Mouse (Mus musculus) limb, embryonic 15.5 days (tissue): ENCODE measurements around the gene Mkln1. TPM values are rescaled to one million over a fixed set of nuclear protein-coding genes. Genes with fewer than 3 reads are reported as not detected.

Source experiments
- ATAC-seq: fragments of 200-750 bp; cut with Nextera tagmentation; 2 replicates; pipeline ENCODE4 v1.8.0; 2017; ENCODE audit warnings: low read depth, moderate TSS enrichment; ENCODE audit not compliant: insufficient number of reproducible peaks, low FRiP score, low TSS enrichment
- H3K27ac ChIP-seq: fragments of 300-500 bp; sonication (generic); 2 replicates; pipeline ENCODE4 v1.5.1; 2015; ENCODE audit warnings: moderate library complexity, mild to moderate bottlenecking, inconsistent platforms
- H3K27me3 ChIP-seq: fragments of 300-500 bp; sonication (generic); 2 replicates; pipeline ENCODE4 v1.6.1; 2015; ENCODE audit warnings: inconsistent platforms
- H3K36me3 ChIP-seq: fragments of 300-500 bp; sonication (generic); 2 replicates; pipeline ENCODE4 v1.6.1; 2015; ENCODE audit warnings: inconsistent platforms
- H3K4me1 ChIP-seq: fragments of 300-500 bp; sonication (generic); 2 replicates; pipeline ENCODE4 v1.6.1; 2015; ENCODE audit warnings: inconsistent platforms
- H3K4me2 ChIP-seq: fragments of 300-500 bp; sonication (generic); 2 replicates; pipeline ENCODE4 v1.6.1; 2015; ENCODE audit warnings: mild to moderate bottlenecking, inconsistent platforms
- H3K4me3 ChIP-seq: fragments of 300-500 bp; sonication (generic); 2 replicates; pipeline ENCODE4 v1.5.1; 2015; ENCODE audit warnings: mild to moderate bottlenecking, inconsistent platforms
- H3K9ac ChIP-seq: fragments of 300-500 bp; sonication (generic); 2 replicates; pipeline ENCODE4 v1.6.1; 2015; ENCODE audit warnings: inconsistent platforms
- H3K9me3 ChIP-seq: fragments of 300-500 bp; sonication (generic); 2 replicates; pipeline ENCODE4 v1.6.1; 2016; ENCODE audit warnings: inconsistent platforms
- WGBS: fragments of 180-500 bp; shearing (Covaris S2); methylation state at CpG from one replicate; pipeline ENCODE4 v1.1.7; 2015; 5-methylcytosine and 5-hydroxymethylcytosine counted together
- polyA plus RNA-seq: library from polyadenylated mRNA; unstranded; fragments of >200 nt; fragmentation: Nextera tagmentation; extraction: Ambion mirVana; gene quantifications from 2 replicates; pipeline ENCODE4 v1.2.1, GENCODE M21; 2015

Mkln1 gene
- polyA plus RNA-seq, 1 experiment from 2014 or later: 160 TPM

DNA sequence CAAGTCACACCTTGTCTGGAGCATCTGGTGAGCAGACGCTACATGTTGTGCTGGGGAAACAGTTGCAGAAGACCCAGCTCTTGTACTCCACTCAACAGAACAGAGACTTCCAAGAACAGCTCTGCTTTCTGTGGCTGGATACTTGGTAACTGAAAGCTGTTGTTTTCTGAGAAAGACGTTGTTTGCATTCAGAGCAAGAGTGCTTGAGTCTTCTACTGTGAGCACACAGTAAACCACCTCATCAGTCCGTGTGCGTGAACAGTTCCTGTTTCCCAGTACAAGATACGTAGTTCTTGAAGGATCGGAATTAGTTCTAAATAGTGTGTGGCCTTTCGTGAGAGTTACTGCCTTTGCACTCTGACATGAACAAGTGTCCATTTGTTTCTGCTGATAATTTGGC lies 91.4 kb downstream of the Mkln1 start:
- 90% methylated on average over 7 of the region's 7 CpGs for WGBS
- no peak overlapping the region for H3K9ac ChIP-seq
- H3K9me3 ChIP-seq: no peaks in the 10 kb centered on the region
- H3K4me2 ChIP-seq: no peak overlapping the region
- H3K4me1 ChIP-seq: no peaks in the 10 kb centered on the region
- peaks cover 37% of the 10 kb centered on the region; the same call in 1 of the 2 replicates for H3K36me3 ChIP-seq
- no peak for ATAC-seq
- no peak overlapping the region for H3K27ac ChIP-seq
- H3K27me3 ChIP-seq: no peaks in the 10 kb centered on the region
- H3K4me3 ChIP-seq: no peak overlapping the region

DNA sequence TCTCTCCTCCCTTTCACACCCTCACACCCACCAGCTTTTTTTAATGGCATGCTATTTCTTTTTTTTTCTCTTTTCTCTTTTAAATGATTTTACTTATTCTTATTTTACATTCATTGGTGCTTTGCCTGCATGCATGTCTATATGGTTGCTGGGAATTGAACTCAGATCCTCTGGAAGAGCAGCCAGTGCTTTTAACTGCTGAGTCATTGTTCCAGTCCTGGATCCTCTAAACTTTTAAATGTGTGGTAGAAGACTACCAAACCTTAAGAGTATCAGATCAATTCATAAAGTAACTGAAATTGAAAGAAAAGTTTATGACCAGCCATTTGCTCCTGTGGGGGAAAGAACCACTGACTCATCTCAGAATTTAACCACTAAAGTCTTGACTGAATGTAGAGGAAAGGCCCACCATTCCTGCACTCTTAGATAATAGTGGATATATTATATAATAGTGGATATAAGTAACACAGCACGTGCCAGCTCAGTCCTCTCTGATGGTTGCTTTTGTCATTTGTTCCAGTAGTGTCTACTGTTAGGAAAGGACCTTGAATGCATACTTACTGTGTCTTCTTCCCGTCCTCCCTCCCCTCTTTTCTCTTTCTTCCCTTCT lies 96.7 kb downstream of the Mkln1 start:
- ATAC-seq: no peak
- H3K4me2 ChIP-seq: no peak overlapping the region
- 88% methylated on average over 2 of the region's 2 CpGs for WGBS
- no peaks in the 10 kb centered on the region for H3K4me1 ChIP-seq
- no peak overlapping the region for H3K9ac ChIP-seq
- H3K27me3 ChIP-seq: no peaks in the 10 kb centered on the region
- peaks cover 34% of the 10 kb centered on the region for H3K36me3 ChIP-seq
- no peaks in the 10 kb centered on the region for H3K9me3 ChIP-seq
- H3K4me3 ChIP-seq: no peak overlapping the region
- H3K27ac ChIP-seq: no peak overlapping the region

DNA sequence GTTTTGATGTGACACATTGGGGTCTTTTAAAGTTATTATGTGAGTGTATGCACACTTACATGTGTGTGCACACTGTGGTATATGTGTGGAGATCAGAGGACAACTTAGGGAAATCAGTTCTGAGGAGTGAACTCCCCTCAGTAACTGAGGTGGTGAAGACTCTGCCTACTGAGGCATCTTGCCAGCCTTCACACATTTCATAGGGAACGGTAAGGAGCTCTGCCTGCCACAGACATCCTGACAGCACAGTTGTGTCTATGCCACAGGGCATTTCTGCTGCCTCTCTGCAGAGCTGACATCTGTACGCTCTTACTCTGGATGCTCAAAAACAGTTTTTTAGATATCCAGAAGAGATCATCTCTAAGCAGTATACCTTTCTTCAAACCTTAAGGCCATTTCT lies 97.7 kb downstream of the Mkln1 start:
- ATAC-seq: no peak
- Histone ChIP-seq H3K4me3 (no peak overlapping the region), H3K36me3 (peaks cover 26% of the 10 kb centered on the region), H3K9me3 (no peaks in the 10 kb centered on the region), H3K27me3 (no peaks in the 10 kb centered on the region), H3K27ac (no peak overlapping the region), H3K4me2 (no peak overlapping the region), H3K9ac (no peak overlapping the region), H3K4me1 (no peaks in the 10 kb centered on the region)
- WGBS: 72% methylated on average over 2 of the region's 2 CpGs

DNA sequence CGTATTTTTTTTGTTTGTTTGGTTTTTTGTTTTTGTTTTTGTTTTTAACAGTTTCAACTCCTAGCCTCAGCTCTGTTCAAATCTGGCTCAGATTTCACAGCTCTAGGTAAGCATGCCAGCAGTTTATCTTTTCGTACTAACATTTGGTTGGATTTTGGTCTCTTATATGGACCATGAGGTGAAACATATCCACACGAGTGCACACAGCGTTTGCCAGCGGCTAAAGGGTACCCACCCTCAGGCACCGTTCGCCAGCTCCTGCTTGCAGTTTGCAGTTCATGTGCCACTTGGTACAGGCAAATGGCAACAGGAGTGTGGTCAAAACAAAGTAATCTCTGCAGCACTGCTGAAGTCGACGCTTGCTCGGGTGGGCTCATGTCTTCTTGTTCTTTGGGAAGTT lies 101.3 kb downstream of the Mkln1 start:
- Histone ChIP-seq H3K4me3 (no peak overlapping the region), H3K9ac (no peak overlapping the region), H3K9me3 (no peaks in the 10 kb centered on the region), H3K27me3 (no peaks in the 10 kb centered on the region), H3K4me1 (no peaks in the 10 kb centered on the region), H3K27ac (no peak overlapping the region), H3K4me2 (no peak overlapping the region), H3K36me3 (peaks cover 41% of the 10 kb centered on the region)
- ATAC-seq: no peak
- 89% methylated on average over 10 of the region's 10 CpGs for WGBS

DNA sequence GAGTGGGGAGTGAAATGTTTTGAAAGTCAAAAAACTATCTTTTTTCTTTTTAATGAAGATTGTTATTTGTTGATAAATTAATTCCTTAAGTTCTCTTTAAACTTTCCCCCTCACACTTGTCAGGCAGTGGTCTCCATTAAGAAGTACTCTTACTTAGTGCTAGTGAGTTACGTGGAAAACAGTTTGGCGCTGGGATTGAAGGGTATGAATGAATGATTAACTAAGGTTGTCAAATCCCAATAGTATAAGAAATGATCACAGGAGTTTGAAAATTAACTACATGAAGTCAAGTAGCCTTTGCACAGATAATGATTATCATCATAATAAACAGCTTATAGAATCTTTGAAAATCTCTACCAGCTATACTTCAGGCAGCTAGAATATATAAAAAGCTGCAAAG lies 101.7 kb downstream of the Mkln1 start:
- H3K27me3 ChIP-seq: no peaks in the 10 kb centered on the region
- no peak overlapping the region for H3K9ac ChIP-seq
- H3K27ac ChIP-seq: no peak overlapping the region
- H3K9me3 ChIP-seq: no peaks in the 10 kb centered on the region
- no peak overlapping the region for H3K4me3 ChIP-seq
- H3K4me1 ChIP-seq: no peaks in the 10 kb centered on the region
- no peak overlapping the region for H3K4me2 ChIP-seq
- WGBS: 94% methylated on average over 2 of the region's 2 CpGs
- ATAC-seq: no peak
- peaks cover 41% of the 10 kb centered on the region for H3K36me3 ChIP-seq

DNA sequence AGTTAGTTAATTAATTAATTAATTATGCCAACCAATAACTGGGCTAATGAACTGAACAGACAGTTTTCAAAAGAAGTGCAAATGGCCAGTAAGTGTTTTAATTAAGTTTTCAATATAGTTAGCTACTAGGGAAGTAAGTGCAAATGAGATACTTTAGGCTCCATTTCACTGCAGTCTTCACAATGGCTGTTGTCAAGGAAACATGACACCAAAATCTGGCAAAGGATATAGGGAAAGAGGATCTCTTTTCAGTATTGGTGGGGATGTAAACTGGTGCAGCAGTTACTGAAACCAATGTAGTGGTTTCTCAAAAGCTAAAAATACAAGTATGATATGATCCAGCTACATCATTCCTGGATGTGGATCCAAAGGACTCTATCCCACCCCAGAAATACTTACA lies 102.2 kb downstream of the Mkln1 start:
- ATAC-seq: no peak
- H3K4me3 ChIP-seq: no peak overlapping the region
- no peaks in the 10 kb centered on the region for H3K9me3 ChIP-seq
- no peak overlapping the region for H3K9ac ChIP-seq
- H3K36me3 ChIP-seq: peaks cover 41% of the 10 kb centered on the region
- H3K4me1 ChIP-seq: no peaks in the 10 kb centered on the region
- no peak overlapping the region for H3K4me2 ChIP-seq
- no peak overlapping the region for H3K27ac ChIP-seq
- H3K27me3 ChIP-seq: no peaks in the 10 kb centered on the region

DNA sequence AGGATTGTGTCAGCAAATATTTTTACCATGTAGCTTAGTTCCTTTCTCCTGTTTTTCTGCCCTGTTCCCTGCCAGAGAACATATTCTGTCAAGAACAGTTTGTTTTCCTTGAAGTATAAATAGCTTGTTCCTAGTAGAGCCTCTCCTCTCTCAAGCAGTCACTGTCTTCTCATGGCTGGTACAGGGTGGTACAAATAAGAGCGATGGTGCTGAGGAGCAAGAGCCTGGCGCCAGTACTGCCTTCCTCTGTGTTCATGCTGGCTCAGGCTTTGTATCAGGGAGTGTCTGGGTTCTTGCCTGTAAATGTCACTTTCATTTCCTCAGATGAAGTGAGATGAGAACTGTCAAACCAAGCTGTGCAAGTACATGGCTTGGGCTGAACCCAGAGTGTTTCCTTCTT lies 104.1 kb downstream of the Mkln1 start:
- Histone ChIP-seq H3K36me3 (peaks cover 33% of the 10 kb centered on the region), H3K4me3 (no peak overlapping the region), H3K9ac (no peak overlapping the region), H3K27me3 (no peaks in the 10 kb centered on the region), H3K27ac (no peak overlapping the region), H3K4me1 (no peaks in the 10 kb centered on the region), H3K9me3 (no peaks in the 10 kb centered on the region), H3K4me2 (no peak overlapping the region)
- no peak for ATAC-seq
- 92% methylated on average over 2 of the region's 2 CpGs for WGBS

DNA sequence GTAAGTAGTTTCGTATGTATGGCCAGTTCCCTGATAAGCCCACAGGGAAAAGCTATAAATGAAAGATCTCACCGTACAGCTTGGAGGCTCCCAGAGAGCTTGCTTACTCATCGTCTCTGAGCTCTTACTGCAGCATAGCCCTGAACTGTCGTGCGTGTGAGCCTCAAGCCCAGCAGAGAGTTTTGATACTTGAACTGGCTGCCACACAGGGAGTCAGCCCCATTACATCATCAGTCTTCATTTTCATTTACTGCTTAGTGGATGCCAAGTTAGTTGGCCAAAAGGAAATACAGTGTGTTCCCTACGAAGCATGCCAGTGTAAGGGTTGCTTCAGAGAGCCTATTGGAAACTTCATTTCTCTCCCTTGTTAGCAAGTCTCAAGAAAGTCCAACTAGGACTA lies 115.2 kb downstream of the Mkln1 start:
- Histone ChIP-seq H3K4me2 (no peak overlapping the region), H3K36me3 (no peaks in the 10 kb centered on the region), H3K9me3 (no peaks in the 10 kb centered on the region), H3K4me1 (peaks cover 3% of the 10 kb centered on the region; the same call in 1 of the 2 replicates), H3K27ac (peak overlapping the region; percentile 27; the same call in 1 of the 2 replicates), H3K9ac (no peak overlapping the region), H3K27me3 (no peaks in the 10 kb centered on the region), H3K4me3 (no peak overlapping the region)
- ATAC-seq: no peak
- 48% methylated on average over 6 of the region's 6 CpGs for WGBS

DNA sequence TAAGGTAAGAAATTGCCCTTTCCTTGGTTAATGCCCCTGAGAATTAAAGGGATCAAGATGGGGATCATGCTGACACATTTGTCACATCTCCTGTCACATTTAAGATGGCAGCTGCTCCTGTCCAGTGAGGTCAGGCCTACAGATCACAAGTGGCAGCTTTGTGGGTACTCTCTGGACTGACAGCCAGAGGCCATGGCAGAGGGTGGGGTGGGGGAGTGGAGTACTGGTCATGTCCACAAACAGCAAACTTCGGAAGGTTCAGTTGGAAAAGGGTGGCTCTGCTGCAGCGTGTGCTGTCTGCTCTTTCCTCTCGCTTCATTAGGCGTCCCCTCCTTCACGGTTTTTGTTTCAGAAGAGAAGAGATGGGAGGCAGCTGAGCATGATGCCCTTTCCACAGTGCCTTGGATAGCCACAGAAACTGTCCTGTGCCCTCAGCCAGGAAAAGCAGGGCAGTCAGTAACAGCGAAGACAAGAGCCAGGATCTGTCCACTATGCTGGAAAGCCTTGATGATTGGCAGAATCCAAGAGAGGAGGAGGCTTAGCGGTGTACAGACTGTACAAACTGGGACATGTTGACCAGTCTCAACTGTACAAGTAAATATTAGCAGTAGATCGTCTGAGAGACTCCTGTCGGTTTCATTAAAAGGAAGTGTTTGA lies 119.3 kb downstream of the Mkln1 start:
- Histone ChIP-seq H3K36me3 (no peaks in the 10 kb centered on the region), H3K9me3 (no peaks in the 10 kb centered on the region), H3K27ac (no peak overlapping the region), H3K4me2 (no peak overlapping the region), H3K27me3 (no peaks in the 10 kb centered on the region), H3K4me1 (peaks cover 3% of the 10 kb centered on the region; the same call in 1 of the 2 replicates), H3K4me3 (no peak overlapping the region), H3K9ac (no peak overlapping the region)
- WGBS: 81% methylated on average over 9 of the region's 9 CpGs
- no peak for ATAC-seq

DNA sequence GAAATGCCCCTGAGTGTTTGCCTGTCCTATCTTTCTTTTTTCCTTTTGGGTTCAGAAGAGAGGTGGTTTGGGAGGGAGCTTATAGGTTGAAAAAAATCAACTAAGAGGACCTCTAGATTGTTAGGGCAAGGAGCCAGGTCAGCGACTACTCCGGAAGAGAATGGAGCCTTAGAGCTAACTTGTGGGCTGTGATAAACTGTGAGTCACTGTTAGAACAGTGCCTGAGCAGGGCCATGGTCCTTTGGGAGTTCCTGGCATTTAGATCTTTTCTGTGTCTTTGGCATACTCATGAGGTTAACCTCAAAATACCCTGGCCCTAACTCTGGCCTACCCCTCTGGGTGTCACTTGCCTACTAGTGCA lies 119.8 kb downstream of the Mkln1 start:
- no peak overlapping the region for H3K9ac ChIP-seq
- 72% methylated on average over 2 of the region's 2 CpGs for WGBS
- no peak for ATAC-seq
- H3K27ac ChIP-seq: no peak overlapping the region
- H3K4me2 ChIP-seq: no peak overlapping the region
- no peaks in the 10 kb centered on the region for H3K27me3 ChIP-seq
- H3K4me1 ChIP-seq: peaks cover 3% of the 10 kb centered on the region; the same call in 1 of the 2 replicates
- no peak overlapping the region for H3K4me3 ChIP-seq
- H3K36me3 ChIP-seq: no peaks in the 10 kb centered on the region
- H3K9me3 ChIP-seq: no peaks in the 10 kb centered on the region

DNA sequence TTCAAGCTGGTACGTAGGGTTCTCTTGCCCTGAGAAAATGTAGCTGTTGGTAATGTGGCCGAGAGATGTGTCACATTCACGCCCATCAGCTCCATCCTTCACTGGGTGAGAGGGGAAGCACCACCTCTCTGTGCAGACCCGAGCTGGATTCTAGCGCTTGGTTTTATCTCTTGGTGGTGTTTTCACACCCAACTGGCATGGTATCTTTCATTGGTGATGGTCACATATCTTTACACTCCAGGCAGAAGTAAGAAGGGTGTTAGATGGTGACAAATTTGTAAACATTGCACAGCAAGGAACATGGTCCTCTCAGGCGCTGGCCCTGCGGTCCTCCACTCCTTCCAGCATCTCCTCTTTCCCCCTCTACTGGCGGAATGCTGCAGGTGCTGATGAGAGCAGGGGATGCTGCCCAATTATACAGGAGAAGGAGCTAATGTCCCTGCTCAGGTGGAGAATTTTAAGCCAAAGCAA lies 120.5 kb downstream of the Mkln1 start:
- H3K4me2 ChIP-seq: no peak overlapping the region
- ATAC-seq: no peak
- no peaks in the 10 kb centered on the region for H3K9me3 ChIP-seq
- H3K4me3 ChIP-seq: no peak overlapping the region
- H3K27me3 ChIP-seq: no peaks in the 10 kb centered on the region
- no peak overlapping the region for H3K27ac ChIP-seq
- H3K4me1 ChIP-seq: no peaks in the 10 kb centered on the region
- WGBS: 65% methylated on average over 8 of the region's 8 CpGs
- no peak overlapping the region for H3K9ac ChIP-seq
- no peaks in the 10 kb centered on the region for H3K36me3 ChIP-seq

DNA sequence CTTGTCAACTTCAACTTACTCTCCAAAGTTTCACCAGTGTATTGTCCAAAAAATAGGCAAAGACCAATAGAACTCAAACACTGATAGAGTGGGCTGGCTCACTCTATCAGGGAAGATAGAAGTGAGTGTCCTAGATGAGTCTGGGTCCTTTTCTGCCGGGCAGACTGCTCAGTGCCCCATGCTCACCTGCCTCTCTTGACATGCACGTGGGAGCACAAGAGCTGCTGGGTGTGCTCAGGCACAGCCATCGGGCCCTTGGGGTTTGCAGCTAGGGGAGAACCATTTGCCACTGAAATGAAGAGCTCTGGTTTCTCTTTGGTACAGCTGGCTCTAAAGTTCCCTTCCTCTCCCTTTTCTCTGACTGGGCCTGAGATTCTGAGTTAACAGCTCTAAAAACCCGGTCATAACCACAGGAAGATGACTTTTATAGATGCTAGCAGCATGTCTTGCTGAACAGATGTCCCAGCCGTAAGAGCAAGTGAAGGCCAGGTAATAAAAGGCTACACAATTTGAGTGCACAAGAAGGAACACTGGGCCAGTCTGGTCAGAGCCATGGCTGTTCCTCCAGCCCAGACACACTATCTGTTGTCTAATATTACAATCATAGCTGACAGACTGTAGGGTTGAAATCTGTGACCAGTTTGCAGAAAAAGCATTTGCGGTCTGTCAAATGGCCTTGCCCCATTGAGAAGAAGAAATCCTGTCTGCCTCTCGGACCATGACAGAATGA lies 122.1 kb downstream of the Mkln1 start:
- no peaks in the 10 kb centered on the region for H3K9me3 ChIP-seq
- no peak overlapping the region for H3K27ac ChIP-seq
- ATAC-seq: no peak
- no peaks in the 10 kb centered on the region for H3K4me1 ChIP-seq
- H3K4me2 ChIP-seq: no peak overlapping the region
- H3K9ac ChIP-seq: no peak overlapping the region
- H3K36me3 ChIP-seq: no peaks in the 10 kb centered on the region
- no peak overlapping the region for H3K4me3 ChIP-seq
- no peaks in the 10 kb centered on the region for H3K27me3 ChIP-seq
- 50% methylated on average over 7 of the region's 7 CpGs for WGBS
